In genomic region chr7:4479674-4480073, GRCm38 (mm10) we compare ENCODE assay signal across 8 mouse cellular contexts. TPM values are rescaled to one million over a fixed set of nuclear protein-coding genes. Genes with fewer than 3 reads are reported as not detected.
DNase-seq lines count a peak whose midpoint lies in the region; ATAC-seq lines count a peak whose summit lies in the region.

No protein-coding gene starts in this region.

- H3K9me3 ChIP-seq in kidney, embryonic 14.5 days (ENCODE audit: control insufficient read depth, low read length) = no peaks in the 10 kb centered on the region

- H3K27ac ChIP-seq in kidney, embryonic 14.5 days (ENCODE audit: low read depth, low read length) = no peak overlapping the region

- no peak for ATAC-seq in kidney, embryonic 14.5 days (ENCODE audit: low FRiP score, low TSS enrichment)
- ATAC-seq in inflammation-experienced regulatory T-cells, adult 6 months = peak; percentile 70

- no peak overlapping the region for H3K9ac ChIP-seq in kidney, embryonic 14.5 days (ENCODE audit: low read depth, low read length)

- peaks cover 10% of the 10 kb centered on the region for H3K4me1 ChIP-seq in kidney, embryonic 14.5 days (ENCODE audit: control insufficient read depth, insufficient read depth, low read length)

- peaks cover 8% of the 10 kb centered on the region; the same call in 1 of the 2 replicates for H3K27me3 ChIP-seq in kidney, embryonic 14.5 days (ENCODE audit: control insufficient read depth, insufficient read depth, low read length)

- H3K4me3 ChIP-seq in kidney, embryonic 14.5 days (ENCODE audit: low read length) = no peak overlapping the region

- H3K4me2 ChIP-seq in kidney, embryonic 14.5 days (replicated peaks; ENCODE audit: low read depth, low read length) = no peak overlapping the region

- DNase-seq in kidney, adult 18-20 months = peak; percentile 44
- DNase-seq in ES-CJ7 (ENCODE audit: low read depth, low spot score) = peak; percentile 75
- DNase-seq in embryo, embryonic 10.5 days (ENCODE audit: low spot score) = peak; percentile 67
- peak; percentile 39 for DNase-seq in lung, postnatal 25 days (ENCODE audit: low spot score)
- DNase-seq in thymus, postnatal 0 days (ENCODE audit: low spot score) = peak; percentile 63
- DNase-seq in frontal cortex, postnatal 14 days (ENCODE audit: low spot score in 2 of 2) = no peak

- peaks cover 38% of the 10 kb centered on the region for H3K36me3 ChIP-seq in kidney, embryonic 14.5 days (ENCODE audit: control insufficient read depth, insufficient read depth, low read length)

- WGBS in kidney, embryonic 14.5 days = 22% methylated on average over 6 of the region's 6 CpGs

RNA-seq across cellular contexts. Expression of gene Eps8l1, which starts 19.2 kb away (rescaled TPM):
- 3.0 and 6.8 TPM in 2 replicates for polyA plus RNA-seq in kidney, embryonic 14.5 days (2014; fragmentation: Nextera tagmentation; extraction: Ambion mirVana)
- polyA plus RNA-seq in inflammation-experienced regulatory T-cells, adult 6 months (2017; shearing (Covaris generic)) = 10 to 100 TPM in 2 of 3 experiments, 1 to 10 TPM in 1; 3.8 to 22.3 (median 12.5) TPM
- 0.79 and 5.9 TPM in 2 replicates for polyA plus RNA-seq in thymus, postnatal 0 days (2015; fragmentation: Nextera tagmentation; extraction: Ambion mirVana)

RNA-seq across cellular contexts. Expression of gene Ppp1r12c, which starts 21.8 kb away (rescaled TPM):
- polyA plus RNA-seq in kidney, embryonic 14.5 days (2014; fragmentation: Nextera tagmentation; extraction: Ambion mirVana) = 50.8 and 51.2 TPM in 2 replicates
- 10 to 100 TPM; 19.1 to 23.9 (median 19.4) TPM for polyA plus RNA-seq in inflammation-experienced regulatory T-cells, adult 6 months (2017; shearing (Covaris generic))
- polyA plus RNA-seq in thymus, postnatal 0 days (2015; fragmentation: Nextera tagmentation; extraction: Ambion mirVana) = 36.3 and 48.3 TPM in 2 replicates

RNA-seq across cellular contexts. Expression of gene Rdh13, which starts 34.2 kb away (rescaled TPM):
- polyA plus RNA-seq in kidney, embryonic 14.5 days (2014; fragmentation: Nextera tagmentation; extraction: Ambion mirVana) = 23.4 and 32.9 TPM in 2 replicates
- polyA plus RNA-seq in inflammation-experienced regulatory T-cells, adult 6 months (2017; shearing (Covaris generic)) = 10 to 100 TPM in 2 of 3 experiments, 1 to 10 TPM in 1; 6.2 to 24.7 (median 17.4) TPM
- polyA plus RNA-seq in thymus, postnatal 0 days (2015; fragmentation: Nextera tagmentation; extraction: Ambion mirVana) = 9.9 and 12.6 TPM in 2 replicates

RNA-seq across cellular contexts. Expression of gene Tnnt1, which starts 36.5 kb away (rescaled TPM):
- polyA plus RNA-seq in kidney, embryonic 14.5 days (2014; fragmentation: Nextera tagmentation; extraction: Ambion mirVana) = 13.4 and 20.6 TPM in 2 replicates
- polyA plus RNA-seq in inflammation-experienced regulatory T-cells, adult 6 months (2017; shearing (Covaris generic)) = 1 to 10 TPM; 6.4 to 8.0 (median 6.9) TPM
- polyA plus RNA-seq in thymus, postnatal 0 days (2015; fragmentation: Nextera tagmentation; extraction: Ambion mirVana) = 27.0 and 28.8 TPM in 2 replicates

RNA-seq across cellular contexts. Expression of gene Tnni3, which starts 44.4 kb away (rescaled TPM):
- polyA plus RNA-seq in kidney, embryonic 14.5 days (2014; fragmentation: Nextera tagmentation; extraction: Ambion mirVana) = 4.9 and 8.1 TPM in 2 replicates
- polyA plus RNA-seq in inflammation-experienced regulatory T-cells, adult 6 months (2017; shearing (Covaris generic)) = 1 to 10 TPM in 2 of 3 experiments, under 1 TPM in 1; 0.48 to 3.4 (median 1.4) TPM
- 2.5 and 3.0 TPM in 2 replicates for polyA plus RNA-seq in thymus, postnatal 0 days (2015; fragmentation: Nextera tagmentation; extraction: Ambion mirVana)

Comparison
In these comparisons a context has a peak if more than half of its experiments do, and no peak if none do; other contexts are left out.
1. DNase-seq: peak in kidney, adult 18-20 months (single experiment), ES-CJ7 (single experiment), embryo, embryonic 10.5 days (single experiment), lung, postnatal 25 days (single experiment) and thymus, postnatal 0 days (single experiment); none in frontal cortex, postnatal 14 days (0 of 2).